Mouse (Mus musculus) E14TG2a.4 (cell line): ENCODE data around the gene Obscn.

Experiments used
- H3K27me3 ChIP-seq: 2 replicates; pipeline ENCODE4 v1.6.1; 2014; ENCODE audit warnings: low read length, control low read depth; ENCODE audit not compliant: insufficient read depth
- H3K36me3 ChIP-seq: 2 replicates; pipeline ENCODE4 v1.6.1; 2014; ENCODE audit warnings: low read length, control low read depth; ENCODE audit not compliant: insufficient read depth
- H3K4me1 ChIP-seq: replicated peaks from 2 replicates; pipeline ENCODE4 v1.6.1; 2014; ENCODE audit warnings: low read depth, low read length, control low read depth
- H3K4me3 ChIP-seq: replicated peaks from 2 replicates; pipeline ENCODE4 v1.5.1; 2014; ENCODE audit warnings: mild to moderate bottlenecking, low read length
- H3K9me3 ChIP-seq: 2 replicates; pipeline ENCODE4 v1.6.1; 2014; ENCODE audit warnings: low read length, control low read depth
- CTCF ChIP-seq: conservative IDR thresholded peaks from 2 replicates; pipeline ENCODE4 v1.5.1; 2014; ENCODE audit warnings: low read length
- NANOG ChIP-seq: IDR thresholded peaks from 2 replicates; pipeline ENCODE4 v1.6.1; 2014; ENCODE audit warnings: borderline replicate concordance, low read length, mixed read lengths
- POU5F1 ChIP-seq: IDR thresholded peaks from 2 replicates; pipeline ENCODE4 v1.6.1; 2014; ENCODE audit warnings: low read length, borderline replicate concordance

Gene Obscn

GRCm38 (mm10) chr11:58980381-58980990 is 155.7 kb downstream of the Obscn start:
- H3K4me1 ChIP-seq, result peaks cover 54% of the 10 kb centered on the region

GRCm38 (mm10) chr11:58979661-58980060 is 156.5 kb downstream of the Obscn start:
- Histone ChIP-seq H3K27me3 (0 out of 2 replicates have a peak, but pooled peaks cover 2% of the 10 kb centered on the region), H3K4me3 (peak overlapping the region; percentile 93), H3K36me3 (peaks cover 59% of the 10 kb centered on the region), H3K9me3 (no peaks in the 10 kb centered on the region), H3K4me1 (peaks cover 61% of the 10 kb centered on the region)
- TF ChIP-seq POU5F1, result no peak
- TF ChIP-seq NANOG, result no peak
- TF ChIP-seq CTCF, result no peak

More at GRCm38 (mm10) chr11:58980381-58980990, 155.7 kb downstream of the Obscn start:
- peaks cover 63% of the 10 kb centered on the region for H3K36me3 ChIP-seq
- H3K4me3 ChIP-seq, result peak overlapping the region; percentile 93
- TF ChIP-seq POU5F1 (no peak), NANOG (no peak), CTCF (no peak)
- 0 out of 2 replicates have a peak, but pooled peaks cover 2% of the 10 kb centered on the region for H3K27me3 ChIP-seq
- no peaks in the 10 kb centered on the region for H3K9me3 ChIP-seq

- H3K36me3 ChIP-seq, result peaks cover 57% of the 10 kb centered on the region
- 0 out of 2 replicates have a peak, but pooled peaks cover 2% of the 10 kb centered on the region for H3K27me3 ChIP-seq
- no peaks in the 10 kb centered on the region for H3K9me3 ChIP-seq
- H3K4me3 ChIP-seq, result peak overlapping the region; percentile 93
- TF ChIP-seq POU5F1 (no peak), CTCF (no peak)
- peaks cover 64% of the 10 kb centered on the region for H3K4me1 ChIP-seq
Measured at GRCm38 (mm10) chr11:58979183-58979582, 157.0 kb downstream of the Obscn start.

GRCm38 (mm10) chr11:58978706-58979030 is 157.5 kb downstream of the Obscn start:
- H3K36me3 ChIP-seq, result peaks cover 52% of the 10 kb centered on the region
- peak overlapping the region; percentile 93 for H3K4me3 ChIP-seq
- H3K27me3 ChIP-seq, result 0 out of 2 replicates have a peak, but pooled peaks cover 2% of the 10 kb centered on the region
- H3K4me1 ChIP-seq, result peaks cover 70% of the 10 kb centered on the region
- TF ChIP-seq POU5F1 (no peak), CTCF (no peak), NANOG (no peak)
- no peaks in the 10 kb centered on the region for H3K9me3 ChIP-seq

- H3K9me3 ChIP-seq, result no peaks in the 10 kb centered on the region
Measured at GRCm38 (mm10) chr11:58978027-58978705, 158.0 kb downstream of the Obscn start, which contains the start of gene Trim11. TSS of gene Trim11 (plus strand) at chr11:58978093.

GRCm38 (mm10) chr11:58977607-58978026 is 158.6 kb downstream of the Obscn start:
- Histone ChIP-seq H3K36me3 (peaks cover 44% of the 10 kb centered on the region), H3K4me1 (peaks cover 65% of the 10 kb centered on the region)
- TF ChIP-seq CTCF (no peak), POU5F1 (no peak), NANOG (no peak)

More at GRCm38 (mm10) chr11:58978027-58978705, 158.0 kb downstream of the Obscn start, which contains the start of gene Trim11:
- peak within 1 kb of the TSS; percentile 93 for H3K4me3 ChIP-seq
- peaks cover 49% of the 10 kb centered on the region for H3K36me3 ChIP-seq
- TF ChIP-seq NANOG, result no peak
- no peak for TF ChIP-seq CTCF
- TF ChIP-seq POU5F1, result no peak
- 0 out of 2 replicates have a peak, but pooled peaks cover 2% of the 10 kb centered on the region for H3K27me3 ChIP-seq
- peaks cover 70% of the 10 kb centered on the region for H3K4me1 ChIP-seq

GRCm38 (mm10) chr11:58977150-58977549 is 159.1 kb downstream of the Obscn start:
- no peaks in the 10 kb centered on the region for H3K9me3 ChIP-seq
- 0 out of 2 replicates have a peak, but pooled peaks cover 2% of the 10 kb centered on the region for H3K27me3 ChIP-seq
- H3K36me3 ChIP-seq, result peaks cover 44% of the 10 kb centered on the region
- H3K4me3 ChIP-seq, result peak overlapping the region; percentile 93
- peaks cover 61% of the 10 kb centered on the region for H3K4me1 ChIP-seq
- no peak for TF ChIP-seq NANOG
- no peak for TF ChIP-seq CTCF

More at GRCm38 (mm10) chr11:58977607-58978026, 158.6 kb downstream of the Obscn start:
- H3K9me3 ChIP-seq, result no peaks in the 10 kb centered on the region
- H3K27me3 ChIP-seq, result 0 out of 2 replicates have a peak, but pooled peaks cover 2% of the 10 kb centered on the region
- H3K4me3 ChIP-seq, result peak overlapping the region; percentile 93

- TF ChIP-seq POU5F1 (no peak), NANOG (no peak), CTCF (no peak)
- Histone ChIP-seq H3K27me3 (0 out of 2 replicates have a peak, but pooled peaks cover 2% of the 10 kb centered on the region), H3K9me3 (no peaks in the 10 kb centered on the region), H3K4me3 (no peak overlapping the region), H3K36me3 (peaks cover 23% of the 10 kb centered on the region), H3K4me1 (peaks cover 61% of the 10 kb centered on the region)
Measured at GRCm38 (mm10) chr11:58974414-58974813, 161.8 kb downstream of the Obscn start.
